Mouse (Mus musculus): ENCODE results near the gene Padi2. TPM values are rescaled to one million over a fixed set of nuclear protein-coding genes. Genes with fewer than 3 reads are reported as not detected.

Padi2 gene
- total and polyA plus RNA-seq, 3 experiments, result 0.21 to 0.82 TPM; not detected in 1

GRCm38 (mm10) chr4:140917451-140917850, 11.3 kb downstream of the Padi2 start:
- Histone ChIP-seq H3K4me1 (ENCODE audit: insufficient read depth, low read depth, low read length) (no peaks in the 10 kb centered on the region), H3K27me3 (ENCODE audit: insufficient read depth, low read length) (peaks cover 29% of the 10 kb centered on the region), H3K4me3 (ENCODE audit: low read depth, low read length) (no peak overlapping the region), H3K36me3 (replicated peaks) (no peaks in the 10 kb centered on the region), H3K9me3 (replicated peaks) (no peaks in the 10 kb centered on the region)
- ATAC-seq (ENCODE audit: extremely low read depth, insufficient number of reproducible peaks, low FRiP score, poor library complexity, severe bottlenecking) (no peak), DNase-seq (ENCODE audit: low spot score) (no peak)
- TF ChIP-seq TAL1 (conservative IDR thresholded peaks at IDR 0.05; ENCODE audit: low read depth, low read length) (no peak), GATA2 (IDR thresholded peaks at IDR 0.05; ENCODE audit: borderline replicate concordance, low read depth, low read length) (no peak), CTCF (IDR thresholded peaks at IDR 0.05; ENCODE audit: low read depth, low read length) (no peak)

GRCm38 (mm10) chr4:140919974-140920836, 14.1 kb downstream of the Padi2 start:
- TF ChIP-seq CTCF (IDR thresholded peaks at IDR 0.05; ENCODE audit: low read depth, low read length), result no peak
- TF ChIP-seq GATA2 (IDR thresholded peaks at IDR 0.05; ENCODE audit: borderline replicate concordance, low read depth, low read length), result no peak
- TF ChIP-seq POLR2AphosphoS5 (IDR thresholded peaks at IDR 0.05; ENCODE audit: insufficient replicate concordance, low read depth, low read length), result no peak
- TF ChIP-seq TAL1 (conservative IDR thresholded peaks at IDR 0.05; ENCODE audit: low read depth, low read length), result no peak
- TF ChIP-seq GATA1 (IDR thresholded peaks at IDR 0.05; ENCODE audit: borderline replicate concordance, low read length), result no peak
- DNase-seq (ENCODE audit: low spot score) (no peak), ATAC-seq (ENCODE audit: extremely low read depth, insufficient number of reproducible peaks, low FRiP score, poor library complexity, severe bottlenecking) (no peak)
- peaks cover 21% of the 10 kb centered on the region for H3K27me3 ChIP-seq (ENCODE audit: insufficient read depth, low read length)
- H3K36me3 ChIP-seq (replicated peaks), result no peaks in the 10 kb centered on the region
- H3K4me3 ChIP-seq (ENCODE audit: low read depth, low read length), result no peak overlapping the region
- no peaks in the 10 kb centered on the region for H3K4me1 ChIP-seq (ENCODE audit: insufficient read depth, low read depth, low read length)
- no peaks in the 10 kb centered on the region for H3K9me3 ChIP-seq (replicated peaks)

GRCm38 (mm10) chr4:140922508-140922907, 16.4 kb downstream of the Padi2 start:
- DNase-seq (ENCODE audit: low spot score), result no peak
- Histone ChIP-seq H3K9me3 (replicated peaks) (no peaks in the 10 kb centered on the region), H3K4me3 (ENCODE audit: low read depth, low read length) (no peak overlapping the region), H3K4me1 (ENCODE audit: insufficient read depth, low read depth, low read length) (no peaks in the 10 kb centered on the region), H3K36me3 (replicated peaks) (no peaks in the 10 kb centered on the region), H3K27me3 (ENCODE audit: insufficient read depth, low read length) (peaks cover 23% of the 10 kb centered on the region)
- peak; percentile 4; the same call in 1 of the 2 replicates for ATAC-seq (ENCODE audit: extremely low read depth, insufficient number of reproducible peaks, low FRiP score, poor library complexity, severe bottlenecking)
- TF ChIP-seq GATA1 (IDR thresholded peaks at IDR 0.05; ENCODE audit: borderline replicate concordance, low read length) (no peak), POLR2AphosphoS5 (IDR thresholded peaks at IDR 0.05; ENCODE audit: insufficient replicate concordance, low read depth, low read length) (no peak), GATA2 (IDR thresholded peaks at IDR 0.05; ENCODE audit: borderline replicate concordance, low read depth, low read length) (no peak), CTCF (IDR thresholded peaks at IDR 0.05; ENCODE audit: low read depth, low read length) (no peak), TAL1 (conservative IDR thresholded peaks at IDR 0.05; ENCODE audit: low read depth, low read length) (no peak)

- Histone ChIP-seq H3K36me3 (replicated peaks) (no peaks in the 10 kb centered on the region), H3K9me3 (replicated peaks) (no peaks in the 10 kb centered on the region), H3K4me3 (ENCODE audit: low read depth, low read length) (no peak overlapping the region), H3K27me3 (ENCODE audit: insufficient read depth, low read length) (peaks cover 29% of the 10 kb centered on the region), H3K4me1 (ENCODE audit: insufficient read depth, low read depth, low read length) (peaks cover 4% of the 10 kb centered on the region)
- DNase-seq (ENCODE audit: low spot score), result no peak
- no peak for TF ChIP-seq TAL1 (conservative IDR thresholded peaks at IDR 0.05; ENCODE audit: low read depth, low read length)
- no peak for TF ChIP-seq POLR2AphosphoS5 (IDR thresholded peaks at IDR 0.05; ENCODE audit: insufficient replicate concordance, low read depth, low read length)
- TF ChIP-seq GATA1 (IDR thresholded peaks at IDR 0.05; ENCODE audit: borderline replicate concordance, low read length), result no peak
- no peak for TF ChIP-seq GATA2 (IDR thresholded peaks at IDR 0.05; ENCODE audit: borderline replicate concordance, low read depth, low read length)
- no peak for TF ChIP-seq CTCF (IDR thresholded peaks at IDR 0.05; ENCODE audit: low read depth, low read length)
- ATAC-seq (ENCODE audit: extremely low read depth, insufficient number of reproducible peaks, low FRiP score, poor library complexity, severe bottlenecking), result no peak
Observed at GRCm38 (mm10) chr4:140925648-140926047, 19.5 kb downstream of the Padi2 start.

- Histone ChIP-seq H3K9me3 (replicated peaks) (no peaks in the 10 kb centered on the region), H3K27me3 (ENCODE audit: insufficient read depth, low read length) (peaks cover 25% of the 10 kb centered on the region), H3K4me1 (ENCODE audit: insufficient read depth, low read depth, low read length) (peaks cover 13% of the 10 kb centered on the region), H3K4me3 (ENCODE audit: low read depth, low read length) (no peak overlapping the region), H3K36me3 (replicated peaks) (no peaks in the 10 kb centered on the region)
- no peak for ATAC-seq (ENCODE audit: extremely low read depth, insufficient number of reproducible peaks, low FRiP score, poor library complexity, severe bottlenecking)
- no peak for DNase-seq (ENCODE audit: low spot score)
- TF ChIP-seq CTCF (IDR thresholded peaks at IDR 0.05; ENCODE audit: low read depth, low read length) (no peak), GATA2 (IDR thresholded peaks at IDR 0.05; ENCODE audit: borderline replicate concordance, low read depth, low read length) (no peak)
Observed at GRCm38 (mm10) chr4:140928349-140928748, 22.2 kb downstream of the Padi2 start.

- Histone ChIP-seq H3K9me3 (replicated peaks) (no peaks in the 10 kb centered on the region), H3K4me3 (ENCODE audit: low read depth, low read length) (no peak overlapping the region), H3K36me3 (replicated peaks) (no peaks in the 10 kb centered on the region), H3K27me3 (ENCODE audit: insufficient read depth, low read length) (peaks cover 23% of the 10 kb centered on the region), H3K4me1 (ENCODE audit: insufficient read depth, low read depth, low read length) (peaks cover 13% of the 10 kb centered on the region)
- no peak for DNase-seq (ENCODE audit: low spot score)
- TF ChIP-seq GATA2 (IDR thresholded peaks at IDR 0.05; ENCODE audit: borderline replicate concordance, low read depth, low read length) (no peak), TAL1 (conservative IDR thresholded peaks at IDR 0.05; ENCODE audit: low read depth, low read length) (no peak), CTCF (IDR thresholded peaks at IDR 0.05; ENCODE audit: low read depth, low read length) (no peak), GATA1 (IDR thresholded peaks at IDR 0.05; ENCODE audit: borderline replicate concordance, low read length) (no peak), POLR2AphosphoS5 (IDR thresholded peaks at IDR 0.05; ENCODE audit: insufficient replicate concordance, low read depth, low read length) (no peak)
- no peak for ATAC-seq (ENCODE audit: extremely low read depth, insufficient number of reproducible peaks, low FRiP score, poor library complexity, severe bottlenecking)
Observed at GRCm38 (mm10) chr4:140929745-140930144, 23.6 kb downstream of the Padi2 start.

Data from G1E (cell line).